Mouse (Mus musculus): ENCODE measurements around the gene Olfr583. TPM values are rescaled to one million over a fixed set of nuclear protein-coding genes. Genes with fewer than 3 reads are reported as not detected.

Olfr583 gene
- total RNA-seq (2015), result not detected in 2 replicates
- not detected in 2 replicates for total RNA-seq (2017)

GRCm38 (mm10) chr7:103051000-103051399, at the start of gene Olfr583:
TSS of gene Olfr583 (plus strand) at chr7:103051300.
- ATAC-seq (replicated peaks; ENCODE audit: poor library complexity), result no peak

- no peak for ATAC-seq (replicated peaks; ENCODE audit: poor library complexity)
Measured at GRCm38 (mm10) chr7:103037724-103038123, 13.4 kb upstream of the Olfr583 start, which contains the start of gene Olfr582. TSS of gene Olfr582 (plus strand) at chr7:103038024.

GRCm38 (mm10) chr7:103081585-103081984, 30.5 kb downstream of the Olfr583 start, which contains the start of gene Olfr584:
TSS of gene Olfr584 (plus strand) at chr7:103081885.
- no peak for ATAC-seq (replicated peaks; ENCODE audit: poor library complexity)

GRCm38 (mm10) chr7:103097420-103097819, 46.3 kb downstream of the Olfr583 start, which contains the start of gene Olfr585:
TSS of gene Olfr585 (plus strand) at chr7:103097720.
- no peak for ATAC-seq (replicated peaks; ENCODE audit: poor library complexity)

Other genes starting within 250 kb of the Olfr583 start
- not detected in 2 replicates for gene Olfr564, start 247.8 kb upstream of the Olfr583 start, total RNA-seq (2015)
- not detected in 2 replicates for gene Olfr564, start 247.8 kb upstream of the Olfr583 start, total RNA-seq (2017)
- gene Olfr566, start 192.5 kb upstream of the Olfr583 start, total RNA-seq (2015), result not detected in 2 replicates
- gene Olfr566, start 192.5 kb upstream of the Olfr583 start, total RNA-seq (2017), result not detected in 2 replicates
- gene Olfr568, start 174.2 kb upstream of the Olfr583 start, total RNA-seq (2015), result not detected in 2 replicates
- not detected in 2 replicates for gene Olfr568, start 174.2 kb upstream of the Olfr583 start, total RNA-seq (2017)
- not detected in 2 replicates for gene Olfr569, start 160.4 kb upstream of the Olfr583 start, total RNA-seq (2015)
- gene Olfr569, start 160.4 kb upstream of the Olfr583 start, total RNA-seq (2017), result not detected in 2 replicates
- gene Olfr570, start 156.7 kb upstream of the Olfr583 start, total RNA-seq (2015), result not detected in 2 replicates
- gene Olfr570, start 156.7 kb upstream of the Olfr583 start, total RNA-seq (2017), result not detected in 2 replicates
- not detected in 2 replicates for gene Olfr571, start 133.8 kb upstream of the Olfr583 start, total RNA-seq (2015)
- not detected in 2 replicates for gene Olfr571, start 133.8 kb upstream of the Olfr583 start, total RNA-seq (2017)
- not detected in 2 replicates for gene Olfr572, start 126.9 kb upstream of the Olfr583 start, total RNA-seq (2015)
- not detected in 2 replicates for gene Olfr572, start 126.9 kb upstream of the Olfr583 start, total RNA-seq (2017)
- not detected in 2 replicates for gene Olfr573-ps1, start 108.7 kb upstream of the Olfr583 start, total RNA-seq (2015)
- not detected in 2 replicates for gene Olfr573-ps1, start 108.7 kb upstream of the Olfr583 start, total RNA-seq (2017)
- not detected in 2 replicates for gene Olfr574, start 102.8 kb upstream of the Olfr583 start, total RNA-seq (2015)
- not detected in 2 replicates for gene Olfr574, start 102.8 kb upstream of the Olfr583 start, total RNA-seq (2017)
- not detected in 2 replicates for gene Olfr575, start 92.5 kb upstream of the Olfr583 start, total RNA-seq (2015)
- not detected in 2 replicates for gene Olfr575, start 92.5 kb upstream of the Olfr583 start, total RNA-seq (2017)
- not detected in 2 replicates for gene Olfr576, start 88.6 kb upstream of the Olfr583 start, total RNA-seq (2015)
- gene Olfr576, start 88.6 kb upstream of the Olfr583 start, total RNA-seq (2017), result not detected in 2 replicates
- not detected in 2 replicates for gene Olfr577, start 75.4 kb upstream of the Olfr583 start, total RNA-seq (2015)
- gene Olfr577, start 75.4 kb upstream of the Olfr583 start, total RNA-seq (2017), result not detected in 2 replicates
- not detected in 2 replicates for gene Olfr578, start 62.0 kb upstream of the Olfr583 start, total RNA-seq (2015)
- not detected in 2 replicates for gene Olfr578, start 62.0 kb upstream of the Olfr583 start, total RNA-seq (2017)
- gene Olfr582, start 13.3 kb upstream of the Olfr583 start, total RNA-seq (2015), result not detected in 2 replicates
- not detected in 2 replicates for gene Olfr582, start 13.3 kb upstream of the Olfr583 start, total RNA-seq (2017)
- gene Olfr584, start 30.6 kb downstream of the Olfr583 start, total RNA-seq (2015), result not detected in 2 replicates
- gene Olfr584, start 30.6 kb downstream of the Olfr583 start, total RNA-seq (2017), result not detected in 2 replicates
- gene Olfr585, start 46.4 kb downstream of the Olfr583 start, total RNA-seq (2015), result not detected in 2 replicates
- not detected in 2 replicates for gene Olfr585, start 46.4 kb downstream of the Olfr583 start, total RNA-seq (2017)
- not detected in 2 replicates for gene Olfr586, start 74.3 kb downstream of the Olfr583 start, total RNA-seq (2015)
- not detected in 2 replicates for gene Olfr586, start 74.3 kb downstream of the Olfr583 start, total RNA-seq (2017)
- not detected in 2 replicates for gene Olfr588-ps1, start 89.6 kb downstream of the Olfr583 start, total RNA-seq (2015)
- gene Olfr588-ps1, start 89.6 kb downstream of the Olfr583 start, total RNA-seq (2017), result not detected in 2 replicates
- gene Olfr589, start 105.1 kb downstream of the Olfr583 start, total RNA-seq (2015), result not detected in 2 replicates
- gene Olfr589, start 105.1 kb downstream of the Olfr583 start, total RNA-seq (2017), result not detected in 2 replicates
- gene Olfr591, start 127.0 kb downstream of the Olfr583 start, total RNA-seq (2015), result not detected in 2 replicates
- not detected in 2 replicates for gene Olfr591, start 127.0 kb downstream of the Olfr583 start, total RNA-seq (2017)
- gene Olfr592, start 133.5 kb downstream of the Olfr583 start, total RNA-seq (2015), result not detected in 2 replicates
- not detected in 2 replicates for gene Olfr592, start 133.5 kb downstream of the Olfr583 start, total RNA-seq (2017)
- not detected in 2 replicates for gene Olfr593, start 160.6 kb downstream of the Olfr583 start, total RNA-seq (2015)
- gene Olfr593, start 160.6 kb downstream of the Olfr583 start, total RNA-seq (2017), result not detected in 2 replicates
- gene Olfr594, start 165.7 kb downstream of the Olfr583 start, total RNA-seq (2015), result not detected in 2 replicates
- not detected in 2 replicates for gene Olfr594, start 165.7 kb downstream of the Olfr583 start, total RNA-seq (2017)
- not detected in 2 replicates for gene Usp17ld, start 201.2 kb downstream of the Olfr583 start, total RNA-seq (2015)
- gene Usp17ld, start 201.2 kb downstream of the Olfr583 start, total RNA-seq (2017), result not detected in 2 replicates